In the genomic region with DNA sequence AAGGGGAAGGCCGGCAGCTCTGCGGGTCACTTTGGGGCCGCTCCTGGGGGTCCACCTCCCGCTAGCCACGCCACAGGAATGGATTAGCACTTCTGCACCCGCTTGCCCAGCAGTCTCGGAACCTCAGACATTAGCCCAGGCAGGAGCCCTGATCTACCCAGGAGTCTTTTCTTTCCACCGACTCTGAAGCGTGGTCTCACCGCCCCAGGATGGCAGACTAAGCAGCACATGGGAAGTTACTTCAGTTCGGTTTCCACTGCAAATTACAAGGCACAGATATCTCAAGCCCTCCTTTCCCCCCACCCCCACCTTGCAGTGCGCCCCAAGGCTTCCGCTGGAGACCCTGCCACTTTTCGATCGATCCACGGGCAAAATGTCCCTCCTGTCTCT, we compare ENCODE assay signal across 9 mouse cellular contexts. TPM values are rescaled to one million over a fixed set of nuclear protein-coding genes. Genes with fewer than 3 reads are reported as not detected.
DNase-seq lines count a peak whose midpoint lies in the region; ATAC-seq and TF ChIP-seq lines count a peak whose summit lies in the region.
"Had no signal": no experiment of that assay in that cellular context is flagged by ENCODE, and none has a peak within 500 bp of the region (broad histone marks: within the 10 kb centered on the region; RNA-seq: fewer than 3 reads in every experiment).

No protein-coding gene starts in this region.

- WGBS in kidney, adult 2 months, result 11% methylated on average over 16 of the region's 16 CpGs
- 2% methylated on average over 16 of the region's 16 CpGs for whole genome bisulfite sequencing in hindbrain, embryonic 12.5 days
- WGBS in midbrain, embryonic 11.5 days, result 2% methylated on average over 16 of the region's 16 CpGs

- H3K27me3 ChIP-seq in kidney, adult 2 months (replicated peaks; ENCODE audit: control insufficient read depth, insufficient read depth, low read length), result no peaks in the 10 kb centered on the region
- peaks cover 35% of the 10 kb centered on the region for H3K27me3 ChIP-seq in hindbrain, embryonic 12.5 days
- peaks cover 4% of the 10 kb centered on the region; the same call in 1 of the 2 replicates for H3K27me3 ChIP-seq in midbrain, embryonic 11.5 days (ENCODE audit: control insufficient read depth, insufficient read depth, low read length)

- no peaks in the 10 kb centered on the region for H3K9me3 ChIP-seq in hindbrain, embryonic 12.5 days (replicated peaks)
- no peaks in the 10 kb centered on the region for H3K9me3 ChIP-seq in midbrain, embryonic 11.5 days (ENCODE audit: control insufficient read depth, low read length)

- H3K4me3 ChIP-seq in kidney, adult 2 months (ENCODE audit: insufficient read depth, low read depth, low read length), result peak overlapping the region; percentile 45
- H3K4me3 ChIP-seq in cortical plate, adult 2 months (ENCODE audit: insufficient read depth, low read length), result peak overlapping the region; percentile 36
- H3K4me3 ChIP-seq in hindbrain, embryonic 12.5 days, result peak overlapping the region; percentile 60
- peak overlapping the region; percentile 50 for H3K4me3 ChIP-seq in midbrain, embryonic 11.5 days (ENCODE audit: low read depth, low read length)

- TF ChIP-seq POLR2A in kidney, adult 2 months (IDR thresholded peaks at IDR 0.05; ENCODE audit: low read depth, low read length), result no peak
- no peak for TF ChIP-seq POLR2A in cortical plate, adult 2 months (IDR thresholded peaks at IDR 0.05; ENCODE audit: extremely low read depth, insufficient read depth, low read length)

- no peak for DNase-seq in kidney, adult 2 months
- no peak for DNase-seq in kidney, postnatal 25 days
- DNase-seq in midbrain, embryonic 11.5 days (ENCODE audit: low spot score, missing footprints), result no peak
- no peak for DNase-seq in urinary bladder, postnatal 4 days (ENCODE audit: low spot score in 2 of 2)

- H3K36me3 ChIP-seq in kidney, adult 2 months (ENCODE audit: control insufficient read depth, insufficient read depth, low read length), result no peaks in the 10 kb centered on the region
- no peaks in the 10 kb centered on the region for H3K36me3 ChIP-seq in hindbrain, embryonic 12.5 days
- H3K36me3 ChIP-seq in midbrain, embryonic 11.5 days (ENCODE audit: control insufficient read depth, insufficient read depth, low read length), result no peaks in the 10 kb centered on the region

- peak overlapping the region; percentile 71 for H3K9ac ChIP-seq in hindbrain, embryonic 12.5 days
- peak overlapping the region; percentile 69 for H3K9ac ChIP-seq in midbrain, embryonic 11.5 days (ENCODE audit: low read length)

- no peak overlapping the region for H3K27ac ChIP-seq in kidney, adult 2 months (ENCODE audit: insufficient read depth, low read depth, low read length)
- H3K27ac ChIP-seq in cortical plate, adult 2 months (ENCODE audit: insufficient read depth, low read length), result no peak overlapping the region
- no peak overlapping the region for H3K27ac ChIP-seq in hindbrain, embryonic 12.5 days
- H3K27ac ChIP-seq in midbrain, embryonic 11.5 days (ENCODE audit: low read depth, low read length), result no peak overlapping the region
- H3K27ac ChIP-seq: macrophage had no signal

- peak overlapping the region; percentile 100 for H3K4me2 ChIP-seq in hindbrain, embryonic 12.5 days (replicated peaks)
- H3K4me2 ChIP-seq in midbrain, embryonic 11.5 days, result peak overlapping the region; percentile 99

- ATAC-seq in hindbrain, embryonic 12.5 days (ENCODE audit: low FRiP score), result peak; percentile 35; the same call in 1 of the 2 replicates
- peak; percentile 6; the same call in 1 of the 2 replicates for ATAC-seq in midbrain, embryonic 11.5 days (ENCODE audit: low FRiP score)
- ATAC-seq in CD4-positive, CD25-positive, alpha-beta regulatory T cell, adult 4 months, result no peak
- ATAC-seq in megakaryocyte progenitor cell, adult 5-6 weeks (replicated peaks; ENCODE audit: poor library complexity), result no peak

- TF ChIP-seq CTCF in kidney, adult 2 months (conservative IDR thresholded peaks at IDR 0.05; ENCODE audit: insufficient read depth, insufficient read length, low read depth, low read length), result no peak
- TF ChIP-seq CTCF in cortical plate, adult 2 months (IDR thresholded peaks at IDR 0.05; ENCODE audit: extremely low read depth, insufficient read depth, low read length), result no peak

- H3K4me1 ChIP-seq in kidney, adult 2 months (ENCODE audit: control insufficient read depth, insufficient read depth, low read length), result no peaks in the 10 kb centered on the region
- no peaks in the 10 kb centered on the region; the same call in 1 of the 2 replicates for H3K4me1 ChIP-seq in cortical plate, adult 2 months (ENCODE audit: control insufficient read depth, insufficient read depth, low read length)
- peaks cover 15% of the 10 kb centered on the region for H3K4me1 ChIP-seq in hindbrain, embryonic 12.5 days
- H3K4me1 ChIP-seq in midbrain, embryonic 11.5 days (ENCODE audit: control insufficient read depth, insufficient read depth, low read length), result peaks cover 2% of the 10 kb centered on the region; the same call in 1 of the 2 replicates

RNA-seq across cellular contexts. Expression of a gene that starts 0.6 kb away (rescaled TPM):
- 0.11 and 0.14 TPM in 2 replicates for polyA plus RNA-seq in kidney, adult 2 months (2012; rRNA removed)
- polyA plus RNA-seq in cortical plate, adult 2 months (2012; rRNA removed), result 3.6 and 3.7 TPM in 2 replicates
- 0.13 and 0.31 TPM in 2 replicates for polyA plus RNA-seq in hindbrain, embryonic 12.5 days (2016; fragmentation: Nextera tagmentation; extraction: Ambion mirVana)
- 0.11 and 0.28 TPM in 2 replicates for polyA plus RNA-seq in midbrain, embryonic 11.5 days (2014; fragmentation: Nextera tagmentation; extraction: Ambion mirVana)
- not detected for polyA plus RNA-seq in CD4-positive, CD25-positive, alpha-beta regulatory T cell, adult 4 months (2017; shearing (Covaris generic))
- not detected in 2 replicates for total RNA-seq in megakaryocyte progenitor cell, adult 5-6 weeks (2015)
- total RNA-seq in megakaryocyte progenitor cell, adult 5-6 weeks (2017), result 0.07 TPM in 1 of 2 replicates, not detected in the other
- polyA plus RNA-seq: macrophage had no signal

Comparison
In these comparisons a context has a peak if more than half of its experiments do, and no peak if none do; other contexts are left out.
1. ATAC-seq: peak in hindbrain, embryonic 12.5 days (single experiment) and midbrain, embryonic 11.5 days (single experiment); none in CD4-positive, CD25-positive, alpha-beta regulatory T cell, adult 4 months (single experiment) and megakaryocyte progenitor cell, adult 5-6 weeks (single experiment).
2. Peak in every context shown above with its lines, with median percentiles within 50 percentile points of each other: H3K4me3 ChIP-seq.